Mouse (Mus musculus): ENCODE measurements around the gene Trnp1. TPM values are rescaled to one million over a fixed set of nuclear protein-coding genes. Genes with fewer than 3 reads are reported as not detected.

Trnp1 gene
- total RNA-seq, 1 experiment from 2014 or later = not detected

- peak; percentile 78 for ATAC-seq (replicated peaks; ENCODE audit: low read depth, poor library complexity, severe bottlenecking)
These were observed 30.3 kb downstream of the Trnp1 start for GRCm38 (mm10) chr4:133468080-133468479.

- no peak for ATAC-seq (replicated peaks; ENCODE audit: low read depth, poor library complexity, severe bottlenecking)
These were observed 35.2 kb downstream of the Trnp1 start for GRCm38 (mm10) chr4:133463184-133463583.

DNA sequence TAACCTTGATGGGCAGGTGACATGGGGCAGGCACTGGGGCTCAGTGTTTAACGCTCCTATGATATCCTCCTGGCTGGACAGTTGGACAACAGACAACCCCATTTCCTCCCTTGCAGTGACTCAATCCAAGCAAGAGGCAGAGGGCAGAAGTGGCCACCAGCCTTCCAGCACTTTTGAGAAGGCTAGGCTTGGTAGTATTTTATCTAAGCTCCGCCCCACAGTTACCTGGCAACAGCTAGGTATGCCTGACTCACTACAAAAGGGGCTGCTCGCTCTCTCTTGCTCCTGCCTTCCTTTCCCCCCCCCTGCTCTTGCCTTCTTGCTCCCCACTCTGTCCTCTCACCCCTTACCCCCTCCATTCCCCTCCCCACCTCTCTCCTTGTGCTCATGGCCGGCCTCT lies 37.0 kb downstream of the Trnp1 start:
- ATAC-seq (replicated peaks; ENCODE audit: low read depth, poor library complexity, severe bottlenecking) = no peak

- no peak for ATAC-seq (replicated peaks; ENCODE audit: low read depth, poor library complexity, severe bottlenecking)
These were observed 37.5 kb downstream of the Trnp1 start for GRCm38 (mm10) chr4:133460796-133461325.

DNA sequence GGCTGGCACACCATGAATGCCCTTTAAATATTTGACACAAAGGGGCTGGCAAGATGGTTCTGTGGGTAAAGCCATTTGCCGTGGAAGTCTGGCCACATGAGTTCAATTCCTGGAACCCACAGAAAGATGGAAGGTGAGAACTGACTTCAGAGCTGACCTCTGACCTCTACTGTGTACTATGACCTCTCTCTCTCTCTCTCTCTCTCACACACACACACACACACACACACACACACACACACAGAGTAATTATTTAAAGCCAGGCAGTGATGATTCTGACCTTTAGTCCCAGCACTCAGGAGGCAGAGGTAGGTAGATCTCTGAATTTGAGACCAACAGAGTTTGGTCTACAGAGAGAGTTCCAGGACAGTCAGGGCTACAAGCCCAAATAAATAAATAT lies 38.3 kb downstream of the Trnp1 start:
- ATAC-seq (replicated peaks; ENCODE audit: low read depth, poor library complexity, severe bottlenecking) = no peak

GRCm38 (mm10) chr4:133458044-133458443 lies 40.3 kb downstream of the Trnp1 start:
- ATAC-seq (replicated peaks; ENCODE audit: low read depth, poor library complexity, severe bottlenecking) = peak; percentile 77

DNA sequence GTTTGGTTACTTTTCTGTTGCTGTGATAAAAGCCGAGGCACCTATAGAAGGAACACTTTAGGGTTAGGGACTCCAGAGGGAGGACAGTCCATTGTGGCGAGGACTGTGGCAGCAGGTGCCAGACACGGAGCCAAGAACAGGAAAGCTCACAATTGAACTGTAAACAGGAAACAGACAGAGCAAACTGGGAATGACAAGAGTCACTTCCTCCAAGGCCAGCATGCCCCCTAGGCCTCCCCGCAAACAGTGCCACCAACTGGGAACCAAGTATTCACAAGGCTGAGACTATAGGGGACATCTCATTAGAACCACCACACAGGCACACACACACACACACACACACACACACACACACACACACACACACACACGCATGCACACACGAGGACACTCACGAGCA lies 45.9 kb downstream of the Trnp1 start:
- ATAC-seq (replicated peaks; ENCODE audit: low read depth, poor library complexity, severe bottlenecking) = no peak

- ATAC-seq (replicated peaks; ENCODE audit: low read depth, poor library complexity, severe bottlenecking) = peak; percentile 85
These were observed 46.8 kb downstream of the Trnp1 start for GRCm38 (mm10) chr4:133451536-133451935.

DNA sequence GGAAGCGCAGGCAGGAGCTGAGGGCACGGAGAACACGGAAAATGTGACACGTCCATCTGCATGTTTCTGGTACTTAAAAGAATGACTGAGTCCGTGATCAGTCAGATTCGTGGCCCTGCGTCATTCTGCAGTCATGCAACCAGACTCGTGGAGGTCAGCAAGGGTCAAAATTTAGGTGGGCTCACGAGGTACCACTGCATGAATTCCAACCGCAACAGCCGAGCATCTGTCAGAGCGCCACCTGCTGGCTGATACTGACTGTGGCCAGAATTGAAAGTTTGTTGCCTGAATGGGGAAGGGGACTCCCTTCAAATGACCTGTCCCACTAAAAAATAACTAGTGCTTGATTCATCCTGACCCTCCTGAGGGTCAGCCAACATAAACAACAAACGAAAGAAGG lies 48.6 kb downstream of the Trnp1 start:
- ATAC-seq (replicated peaks; ENCODE audit: low read depth, poor library complexity, severe bottlenecking) = no peak; the same call in 1 of the 2 replicates

DNA sequence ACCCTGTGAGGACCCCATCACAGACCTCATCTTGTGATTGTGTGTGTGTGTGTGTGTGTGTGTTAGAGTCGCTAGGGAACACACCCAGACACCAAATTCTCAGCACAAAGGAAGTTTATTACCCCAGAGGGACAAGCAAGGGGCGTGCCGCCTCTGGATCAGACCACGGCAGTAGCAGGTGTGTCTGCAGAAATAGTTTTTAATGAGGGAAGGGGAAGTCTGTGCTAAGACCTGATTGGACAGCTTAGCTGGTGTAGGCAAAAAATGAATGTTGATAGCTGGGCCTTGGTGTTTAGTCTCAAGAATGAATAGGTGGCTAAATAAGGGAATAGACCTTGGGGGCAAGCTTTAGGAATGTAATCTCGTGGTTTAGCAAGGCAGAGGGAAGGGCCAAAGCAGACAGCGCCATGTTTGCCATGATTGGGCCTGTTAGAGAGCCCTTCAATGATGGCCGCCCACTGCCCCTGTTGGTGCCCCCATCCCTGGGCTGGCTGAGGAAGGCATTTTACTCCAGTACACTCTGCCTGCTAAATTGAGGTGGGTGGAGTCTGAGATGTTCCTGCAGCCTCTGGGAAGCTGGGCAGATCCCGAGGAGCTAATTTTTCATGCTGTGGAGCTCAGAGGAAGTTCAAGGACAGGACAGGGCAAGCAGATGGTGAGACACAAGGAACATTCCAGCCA lies 49.5 kb downstream of the Trnp1 start:
- ATAC-seq (replicated peaks; ENCODE audit: low read depth, poor library complexity, severe bottlenecking) = no peak

- no peak for ATAC-seq (replicated peaks; ENCODE audit: low read depth, poor library complexity, severe bottlenecking)
These were observed 50.4 kb downstream of the Trnp1 start for GRCm38 (mm10) chr4:133447967-133448366.

DNA sequence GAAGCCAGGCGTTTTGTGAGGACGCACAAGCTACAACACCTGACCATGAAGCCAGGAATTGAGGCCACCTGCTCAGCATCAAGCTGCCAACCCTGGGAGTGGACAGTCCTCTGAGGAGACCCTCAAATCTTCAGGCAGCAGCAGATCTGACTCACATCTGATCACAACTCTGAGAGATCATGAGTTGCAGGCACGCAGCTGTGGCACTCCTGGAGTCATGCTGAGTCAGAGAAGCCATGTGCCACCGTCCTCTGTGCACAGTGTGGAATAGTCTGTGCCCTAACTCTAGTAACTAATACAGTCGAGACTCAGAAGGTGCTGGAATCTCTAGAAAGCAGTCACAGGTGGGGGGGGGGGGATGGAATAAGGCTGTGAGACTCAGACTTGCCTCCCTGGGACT lies 51.0 kb downstream of the Trnp1 start:
- no peak for ATAC-seq (replicated peaks; ENCODE audit: low read depth, poor library complexity, severe bottlenecking)

DNA sequence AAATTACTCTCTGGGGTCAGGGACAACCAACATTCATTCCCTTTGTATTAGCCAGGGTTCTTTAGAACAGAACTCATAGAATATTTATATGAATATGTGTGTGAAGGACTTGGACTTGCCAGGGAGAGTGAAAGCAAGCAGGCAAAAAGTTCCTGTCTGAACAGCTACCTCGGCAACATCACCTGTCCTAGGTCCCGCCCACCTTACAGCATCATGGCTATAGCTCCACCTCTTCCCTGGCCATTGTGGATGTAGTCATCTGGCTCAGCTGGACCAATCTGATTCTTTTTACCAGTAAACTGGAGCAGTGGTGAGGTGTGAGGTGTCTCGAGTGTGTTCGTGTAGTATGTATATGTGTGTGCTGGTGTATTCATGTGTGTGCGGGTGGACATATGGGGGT lies 52.6 kb downstream of the Trnp1 start:
- ATAC-seq (replicated peaks; ENCODE audit: low read depth, poor library complexity, severe bottlenecking) = no peak

GRCm38 (mm10) chr4:133443085-133443484 lies 55.3 kb downstream of the Trnp1 start:
- no peak for ATAC-seq (replicated peaks; ENCODE audit: low read depth, poor library complexity, severe bottlenecking)

GRCm38 (mm10) chr4:133442194-133442593 lies 56.2 kb downstream of the Trnp1 start:
- ATAC-seq (replicated peaks; ENCODE audit: low read depth, poor library complexity, severe bottlenecking) = no peak

Other genes starting within 250 kb of the Trnp1 start
- gene Sytl1, start 235.4 kb downstream of the Trnp1 start, total RNA-seq (2017) = 0.87 and 3.0 TPM in 2 replicates
- 20.4 and 21.7 TPM in 2 replicates for gene Tmem222, start 220.8 kb downstream of the Trnp1 start, total RNA-seq (2017)
- 9.3 and 12.6 TPM in 2 replicates for gene Wdtc1, start 145.1 kb downstream of the Trnp1 start, total RNA-seq (2017)
- gene Slc9a1, start 128.8 kb downstream of the Trnp1 start, total RNA-seq (2017) = 9.0 and 9.7 TPM in 2 replicates
- gene Tent5b, start 18.4 kb downstream of the Trnp1 start, total RNA-seq (2017) = not detected in 2 replicates
- not detected in 2 replicates for gene Kdf1, start 20.4 kb upstream of the Trnp1 start, total RNA-seq (2017)
- 316 and 327 TPM in 2 replicates for gene Nudc, start 47.4 kb upstream of the Trnp1 start, total RNA-seq (2017)
- gene Nr0b2, start 54.8 kb upstream of the Trnp1 start, total RNA-seq (2017) = 1.4 TPM in 1 of 2 replicates, not detected in the other
- gene Gpatch3, start 76.2 kb upstream of the Trnp1 start, total RNA-seq (2017) = 17.3 and 18.0 TPM in 2 replicates
- 18.4 and 19.0 TPM in 2 replicates for gene Gpn2, start 85.8 kb upstream of the Trnp1 start, total RNA-seq (2017)
- gene Sfn, start 103.6 kb upstream of the Trnp1 start, total RNA-seq (2017) = 3.6 and 4.9 TPM in 2 replicates
- 13.6 and 14.5 TPM in 2 replicates for gene Zdhhc18, start 151.6 kb upstream of the Trnp1 start, total RNA-seq (2017)
- 7.7 and 11.4 TPM in 2 replicates for gene Pigv, start 174.1 kb upstream of the Trnp1 start, total RNA-seq (2017)